Mouse (Mus musculus) embryonic facial prominence, embryonic 13.5 days (tissue): ENCODE measurements around the gene Peli1. TPM values are rescaled to one million over a fixed set of nuclear protein-coding genes. Genes with fewer than 3 reads are reported as not detected.
"Not testable (repeated sequence)": the region's sequence is repeated elsewhere in the genome, so short reads cannot be mapped to it uniquely, and the experiment has no call there.

Source experiments
- ATAC-seq: fragments of 200-750 bp; cut with Nextera tagmentation; 2 replicates; pipeline ENCODE4 v1.8.0; 2017; ENCODE audit warnings: low read depth; ENCODE audit not compliant: insufficient number of reproducible peaks, insufficient read depth, low FRiP score, low TSS enrichment
- H3K27ac ChIP-seq: fragments of 300-500 bp; sonication (generic); 2 replicates; pipeline ENCODE4 v1.5.1; 2015; ENCODE audit warnings: moderate library complexity, mild to moderate bottlenecking, inconsistent platforms
- H3K27me3 ChIP-seq: fragments of 300-500 bp; sonication (generic); 2 replicates; pipeline ENCODE4 v1.6.1; 2015; ENCODE audit warnings: mild to moderate bottlenecking, inconsistent platforms
- H3K36me3 ChIP-seq: fragments of 300-500 bp; sonication (generic); 2 replicates; pipeline ENCODE4 v1.6.1; 2015; ENCODE audit warnings: mild to moderate bottlenecking, inconsistent platforms
- H3K4me1 ChIP-seq: fragments of 300-500 bp; sonication (generic); 2 replicates; pipeline ENCODE4 v1.6.1; 2015; ENCODE audit warnings: inconsistent platforms
- H3K4me2 ChIP-seq: fragments of 300-500 bp; sonication (generic); 2 replicates; pipeline ENCODE4 v1.6.1; 2015; ENCODE audit warnings: moderate library complexity, mild to moderate bottlenecking, inconsistent platforms
- H3K4me3 ChIP-seq: fragments of 300-500 bp; sonication (generic); 2 replicates; pipeline ENCODE4 v1.5.1; 2015; ENCODE audit warnings: mild to moderate bottlenecking, inconsistent platforms
- H3K9ac ChIP-seq: fragments of 300-500 bp; sonication (generic); 2 replicates; pipeline ENCODE4 v1.6.1; 2015; ENCODE audit warnings: mild to moderate bottlenecking, inconsistent platforms
- H3K9me3 ChIP-seq: fragments of 300-500 bp; sonication (generic); 2 replicates; pipeline ENCODE4 v1.6.1; 2016; ENCODE audit warnings: inconsistent platforms
- WGBS: fragments of 180-500 bp; shearing (Covaris S2); methylation state at CpG from one replicate; pipeline ENCODE4 v1.1.7; 2015; ENCODE audit warnings: mixed read lengths; 5-methylcytosine and 5-hydroxymethylcytosine counted together
- polyA plus RNA-seq: library from polyadenylated mRNA; unstranded; fragments of >200 nt; fragmentation: Nextera tagmentation; extraction: Ambion mirVana; gene quantifications from 2 replicates; pipeline ENCODE4 v1.2.1, GENCODE M21; 2015

Peli1 gene
- polyA plus RNA-seq, 1 experiment from 2014 or later: 48.8 TPM

- Histone ChIP-seq H3K4me2 (no peak overlapping the region), H3K4me3 (no peak overlapping the region), H3K27me3 (no peaks in the 10 kb centered on the region), H3K27ac (no peak overlapping the region), H3K36me3 (no peaks in the 10 kb centered on the region), H3K9me3 (no peaks in the 10 kb centered on the region), H3K9ac (no peak overlapping the region), H3K4me1 (peaks cover 4% of the 10 kb centered on the region; the same call in 1 of the 2 replicates)
- WGBS: 83% methylated on average over 7 of the region's 7 CpGs
- ATAC-seq: no peak
Observed at GRCm38 (mm10) chr11:21175063-21175462, 84.0 kb downstream of the Peli1 start.

- Histone ChIP-seq H3K9me3 (no peaks in the 10 kb centered on the region), H3K36me3 (no peaks in the 10 kb centered on the region), H3K9ac (no peak overlapping the region), H3K27ac (no peak overlapping the region), H3K4me3 (no peak overlapping the region), H3K27me3 (no peaks in the 10 kb centered on the region), H3K4me2 (no peak overlapping the region), H3K4me1 (peaks cover 4% of the 10 kb centered on the region; the same call in 1 of the 2 replicates)
- ATAC-seq: no peak
Observed at GRCm38 (mm10) chr11:21176491-21176890, 85.4 kb downstream of the Peli1 start.

GRCm38 (mm10) chr11:21178343-21178742 is 87.3 kb downstream of the Peli1 start:
- no peak overlapping the region for H3K27ac ChIP-seq
- no peaks in the 10 kb centered on the region for H3K9me3 ChIP-seq
- WGBS: 57% methylated on average over 4 of the region's 4 CpGs
- H3K9ac ChIP-seq: no peak overlapping the region
- H3K4me1 ChIP-seq: peaks cover 4% of the 10 kb centered on the region; the same call in 1 of the 2 replicates
- no peak overlapping the region for H3K4me3 ChIP-seq
- H3K36me3 ChIP-seq: no peaks in the 10 kb centered on the region
- ATAC-seq: no peak
- H3K4me2 ChIP-seq: no peak overlapping the region
- no peaks in the 10 kb centered on the region for H3K27me3 ChIP-seq

- Histone ChIP-seq H3K27me3 (no peaks in the 10 kb centered on the region), H3K36me3 (no peaks in the 10 kb centered on the region), H3K9ac (no peak overlapping the region), H3K4me2 (no peak overlapping the region), H3K27ac (no peak overlapping the region), H3K4me3 (no peak overlapping the region), H3K9me3 (no peaks in the 10 kb centered on the region), H3K4me1 (peaks cover 4% of the 10 kb centered on the region; the same call in 1 of the 2 replicates)
- WGBS: 81% methylated on average over 8 of the region's 8 CpGs
- ATAC-seq: no peak
Observed at GRCm38 (mm10) chr11:21178998-21179645, 88.0 kb downstream of the Peli1 start.

- H3K36me3 ChIP-seq, H3K4me2 ChIP-seq, H3K9ac ChIP-seq, H3K4me1 ChIP-seq, H3K9me3 ChIP-seq, ATAC-seq, H3K27ac ChIP-seq, H3K27me3 ChIP-seq, H3K4me3 ChIP-seq: not testable (repeated sequence)
- WGBS: 81% methylated on average over 9 of the region's 9 CpGs
Observed at GRCm38 (mm10) chr11:21179873-21180272, 88.8 kb downstream of the Peli1 start.

GRCm38 (mm10) chr11:21180650-21181049 is 89.6 kb downstream of the Peli1 start:
- Histone ChIP-seq H3K27ac (no peak overlapping the region), H3K4me1 (no peaks in the 10 kb centered on the region), H3K27me3 (no peaks in the 10 kb centered on the region), H3K4me3 (no peak overlapping the region), H3K9ac (no peak overlapping the region), H3K36me3 (no peaks in the 10 kb centered on the region), H3K9me3 (no peaks in the 10 kb centered on the region), H3K4me2 (no peak overlapping the region)
- 38% methylated on average over 1 of the region's 1 CpGs for WGBS
- no peak for ATAC-seq

GRCm38 (mm10) chr11:21181616-21182015 is 90.5 kb downstream of the Peli1 start:
- Histone ChIP-seq H3K27ac (no peak overlapping the region), H3K4me3 (no peak overlapping the region), H3K27me3 (no peaks in the 10 kb centered on the region), H3K4me2 (no peak overlapping the region), H3K36me3 (no peaks in the 10 kb centered on the region), H3K4me1 (no peaks in the 10 kb centered on the region), H3K9ac (no peak overlapping the region), H3K9me3 (no peaks in the 10 kb centered on the region)
- 71% methylated on average over 2 of the region's 2 CpGs for WGBS
- no peak for ATAC-seq

GRCm38 (mm10) chr11:21182709-21183108 is 91.6 kb downstream of the Peli1 start:
- H3K27ac ChIP-seq: no peak overlapping the region
- no peak for ATAC-seq
- H3K9ac ChIP-seq: no peak overlapping the region
- no peaks in the 10 kb centered on the region for H3K36me3 ChIP-seq
- no peak overlapping the region for H3K4me3 ChIP-seq
- no peaks in the 10 kb centered on the region for H3K27me3 ChIP-seq
- no peak overlapping the region for H3K4me2 ChIP-seq
- no peaks in the 10 kb centered on the region for H3K4me1 ChIP-seq
- H3K9me3 ChIP-seq: no peaks in the 10 kb centered on the region
- WGBS: 34% methylated on average over 1 of the region's 1 CpGs

GRCm38 (mm10) chr11:21191821-21192220 is 100.7 kb downstream of the Peli1 start:
- H3K9me3 ChIP-seq, ATAC-seq, H3K9ac ChIP-seq, H3K27ac ChIP-seq, H3K36me3 ChIP-seq, H3K27me3 ChIP-seq, H3K4me1 ChIP-seq, H3K4me3 ChIP-seq, H3K4me2 ChIP-seq: not testable (repeated sequence)
- WGBS: 78% methylated on average over 8 of the region's 8 CpGs

GRCm38 (mm10) chr11:21194851-21195250 is 103.8 kb downstream of the Peli1 start:
- Histone ChIP-seq H3K27ac (no peak overlapping the region), H3K9ac (no peak overlapping the region), H3K4me1 (no peaks in the 10 kb centered on the region), H3K4me3 (no peak overlapping the region), H3K4me2 (no peak overlapping the region), H3K36me3 (no peaks in the 10 kb centered on the region), H3K27me3 (no peaks in the 10 kb centered on the region), H3K9me3 (no peaks in the 10 kb centered on the region)
- WGBS: 90% methylated on average over 3 of the region's 3 CpGs
- no peak for ATAC-seq
